Mouse (Mus musculus): ENCODE measurements around the gene Morc4.

DNA sequence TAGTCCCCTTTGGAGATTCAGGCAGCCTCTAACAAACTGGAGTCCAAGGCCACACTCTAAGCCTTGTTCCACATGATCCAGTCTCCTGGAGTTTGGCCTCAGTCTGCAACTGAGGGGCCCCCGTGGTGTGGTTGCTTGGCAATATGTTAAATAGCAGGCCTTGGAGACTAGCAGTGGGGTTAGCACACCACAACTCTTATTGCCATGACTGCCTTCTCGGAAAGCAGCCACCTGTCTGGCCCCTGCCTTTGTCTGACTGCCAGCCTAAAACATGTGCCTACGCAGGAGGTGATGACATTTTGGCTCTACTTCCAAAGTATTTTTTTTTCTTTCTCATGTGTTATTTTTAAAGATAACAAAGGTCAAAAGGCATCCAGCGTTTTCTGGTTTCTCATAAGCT lies 63.4 kb downstream of the Morc4 start:
- no peak for TF ChIP-seq CTCF (IDR thresholded peaks at IDR 0.05; ENCODE audit: low read depth, low read length)
- no peak for TF ChIP-seq GATA1 (IDR thresholded peaks at IDR 0.05; ENCODE audit: borderline replicate concordance, low read length)
- TF ChIP-seq POLR2AphosphoS5 (IDR thresholded peaks at IDR 0.05; ENCODE audit: insufficient replicate concordance, low read depth, low read length): no peak
- no peak for TF ChIP-seq TAL1 (conservative IDR thresholded peaks at IDR 0.05; ENCODE audit: low read depth, low read length)
- TF ChIP-seq GATA2 (IDR thresholded peaks at IDR 0.05; ENCODE audit: borderline replicate concordance, low read depth, low read length): no peak
